Mouse (Mus musculus) midbrain, embryonic 13.5 days (tissue): ENCODE data around the gene Il13. TPM values are rescaled to one million over a fixed set of nuclear protein-coding genes. Genes with fewer than 3 reads are reported as not detected.

Experiments
- ATAC-seq: fragments of 200-750 bp; cut with Nextera tagmentation; 2 replicates; pipeline ENCODE4 v1.8.0; 2017; ENCODE audit warnings: mild to moderate bottlenecking, moderate TSS enrichment, moderate library complexity
- H3K27ac ChIP-seq: fragments of 300-500 bp; sonication (generic); 2 replicates; pipeline ENCODE4 v1.5.1; 2015; ENCODE audit warnings: inconsistent platforms, mild to moderate bottlenecking, moderate library complexity
- H3K27me3 ChIP-seq: fragments of 300-500 bp; sonication (generic); 2 replicates; pipeline ENCODE4 v1.6.1; 2015; ENCODE audit warnings: mild to moderate bottlenecking, inconsistent platforms
- H3K36me3 ChIP-seq: fragments of 300-500 bp; sonication (generic); 2 replicates; pipeline ENCODE4 v1.6.1; 2015; ENCODE audit warnings: mild to moderate bottlenecking, inconsistent platforms
- H3K4me1 ChIP-seq: fragments of 300-500 bp; sonication (generic); replicated peaks from 2 replicates; pipeline ENCODE4 v1.6.1; 2015; ENCODE audit warnings: inconsistent platforms
- H3K4me2 ChIP-seq: fragments of 300-500 bp; sonication (generic); replicated peaks from 2 replicates; pipeline ENCODE4 v1.6.1; 2015; ENCODE audit warnings: moderate library complexity, mild to moderate bottlenecking, inconsistent platforms
- H3K4me3 ChIP-seq: fragments of 300-500 bp; sonication (generic); replicated peaks from 2 replicates; pipeline ENCODE4 v1.5.1; 2015; ENCODE audit warnings: mild to moderate bottlenecking, inconsistent platforms
- H3K9ac ChIP-seq: fragments of 300-500 bp; sonication (generic); replicated peaks from 2 replicates; pipeline ENCODE4 v1.6.1; 2015; ENCODE audit warnings: mild to moderate bottlenecking, inconsistent platforms
- H3K9me3 ChIP-seq: fragments of 300-500 bp; sonication (generic); 2 replicates; pipeline ENCODE4 v1.6.1; 2016; ENCODE audit warnings: mild to moderate bottlenecking, inconsistent platforms
- WGBS: fragments of 180-500 bp; shearing (Covaris S2); methylation state at CpG from one replicate; pipeline ENCODE4 v1.1.7; 2015; 5-methylcytosine and 5-hydroxymethylcytosine counted together
- polyA plus RNA-seq: library from polyadenylated mRNA; unstranded; fragments of >200 nt; fragmentation: Nextera tagmentation; extraction: Ambion mirVana; gene quantifications from 2 replicates; pipeline ENCODE4 v1.2.1, GENCODE M21; 2015

Il13 gene
- polyA plus RNA-seq, 1 experiment from 2014 or later: not detected

DNA sequence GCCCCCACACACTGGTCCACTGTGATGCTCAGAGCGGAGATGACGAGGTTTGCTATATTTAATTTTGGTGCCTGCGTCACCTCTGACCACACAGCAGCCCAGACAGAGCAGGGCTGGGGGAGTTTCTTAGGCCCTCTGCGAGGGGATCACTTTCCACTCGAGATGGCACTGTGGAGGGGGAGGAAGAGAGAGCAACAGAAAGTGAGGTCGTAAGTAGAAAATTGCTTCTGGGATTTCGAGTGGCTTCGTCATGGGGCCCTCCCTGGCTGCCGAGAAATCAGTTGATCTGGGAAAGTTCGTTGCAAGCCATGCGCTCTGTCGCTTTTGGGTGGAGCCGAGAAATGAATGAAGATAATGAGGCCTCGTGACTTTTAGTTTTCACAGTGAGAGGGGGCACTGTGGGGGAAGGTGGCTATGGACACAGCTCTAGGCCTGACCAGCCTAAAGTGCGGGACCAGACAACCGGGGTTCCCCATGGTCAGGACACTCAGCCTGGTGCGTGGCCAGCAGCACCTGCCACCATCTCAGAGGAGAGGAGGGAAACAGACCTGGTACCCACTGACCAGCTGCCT lies 7.6 kb downstream of the Il13 start:
- H3K9ac ChIP-seq: no peak overlapping the region
- H3K36me3 ChIP-seq: no peaks in the 10 kb centered on the region
- ATAC-seq: 0 out of 2 replicates have a peak, but pooled peaks have one; percentile 34
- no peak overlapping the region for H3K4me2 ChIP-seq
- no peaks in the 10 kb centered on the region for H3K4me1 ChIP-seq
- H3K4me3 ChIP-seq: no peak overlapping the region
- WGBS: 72% methylated on average over 17 of the region's 17 CpGs
- H3K27me3 ChIP-seq: no peaks in the 10 kb centered on the region
- no peak overlapping the region for H3K27ac ChIP-seq
- 0 out of 2 replicates have a peak, but pooled peaks cover 3% of the 10 kb centered on the region for H3K9me3 ChIP-seq

DNA sequence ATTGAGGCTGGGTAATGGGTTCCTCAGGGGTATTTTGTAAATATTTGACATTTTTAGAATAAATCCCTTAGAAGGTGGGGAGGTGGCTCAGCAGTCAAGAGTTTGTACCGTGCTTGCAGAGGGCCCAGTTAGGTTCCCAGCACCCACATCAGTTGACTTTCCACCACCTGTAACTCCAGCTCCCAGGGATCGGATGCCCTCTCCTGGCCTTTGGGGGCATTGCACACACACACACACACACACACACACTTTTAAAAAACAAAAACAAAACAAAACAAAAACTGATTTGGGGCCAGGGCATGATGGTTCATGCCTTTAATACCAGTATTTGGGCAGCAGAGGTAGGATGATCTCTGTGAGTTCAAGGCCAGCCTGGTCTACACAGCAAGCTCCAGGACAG lies 10.4 kb downstream of the Il13 start:
- H3K4me1 ChIP-seq: no peaks in the 10 kb centered on the region
- no peak overlapping the region for H3K4me3 ChIP-seq
- 0 out of 2 replicates have a peak, but pooled peaks cover 3% of the 10 kb centered on the region for H3K9me3 ChIP-seq
- no peak overlapping the region for H3K9ac ChIP-seq
- H3K27me3 ChIP-seq: no peaks in the 10 kb centered on the region
- H3K36me3 ChIP-seq: no peaks in the 10 kb centered on the region
- no peak overlapping the region for H3K27ac ChIP-seq
- WGBS: 97% methylated on average over 2 of the region's 2 CpGs
- no peak overlapping the region for H3K4me2 ChIP-seq
- ATAC-seq: no peak

DNA sequence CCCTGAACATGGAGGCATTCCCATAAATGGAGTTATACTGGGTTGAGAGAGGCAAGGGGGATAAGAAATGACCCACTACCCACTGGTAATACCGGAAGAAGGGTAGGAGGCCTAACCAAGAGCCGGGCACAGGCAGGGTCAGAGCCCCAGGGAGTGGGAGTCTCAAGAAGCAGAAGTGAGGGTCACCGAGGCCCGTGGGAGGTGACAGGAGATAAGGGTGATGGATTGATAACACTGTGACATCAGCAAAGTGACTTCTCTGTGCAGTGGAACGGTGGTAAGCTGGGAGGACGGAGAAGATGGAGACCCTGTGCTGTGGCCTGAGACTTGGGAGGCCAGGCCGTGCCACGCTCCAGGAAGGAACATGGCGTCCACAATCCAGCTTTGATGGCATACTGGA lies 10.9 kb downstream of the Il13 start:
- H3K27ac ChIP-seq: no peak overlapping the region
- H3K9ac ChIP-seq: no peak overlapping the region
- WGBS: 96% methylated on average over 9 of the region's 9 CpGs
- ATAC-seq: no peak
- H3K4me2 ChIP-seq: no peak overlapping the region
- no peaks in the 10 kb centered on the region for H3K27me3 ChIP-seq
- H3K9me3 ChIP-seq: 0 out of 2 replicates have a peak, but pooled peaks cover 3% of the 10 kb centered on the region
- no peaks in the 10 kb centered on the region for H3K36me3 ChIP-seq
- H3K4me1 ChIP-seq: no peaks in the 10 kb centered on the region
- no peak overlapping the region for H3K4me3 ChIP-seq

DNA sequence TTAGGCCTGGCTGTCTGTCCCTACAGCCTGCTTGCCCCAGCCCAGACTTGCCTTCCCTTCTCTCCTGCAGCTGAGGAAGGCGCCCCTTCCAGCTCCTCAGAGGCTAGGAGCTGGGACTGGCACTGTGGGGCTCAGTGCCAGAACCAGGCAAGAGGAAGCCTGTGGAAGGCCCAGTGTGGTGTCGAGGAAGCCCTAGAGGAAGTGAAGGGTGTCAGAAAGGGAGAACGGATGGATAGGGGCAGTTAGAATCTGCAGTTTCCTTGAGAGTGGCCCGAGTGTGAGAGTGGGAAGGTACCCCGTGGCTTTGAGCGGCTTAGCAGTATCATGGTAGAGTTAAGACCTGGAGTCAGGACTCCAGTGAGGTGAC lies 12.1 kb downstream of the Il13 start:
- no peak overlapping the region for H3K4me2 ChIP-seq
- 0 out of 2 replicates have a peak, but pooled peaks cover 3% of the 10 kb centered on the region for H3K9me3 ChIP-seq
- H3K4me3 ChIP-seq: no peak overlapping the region
- H3K9ac ChIP-seq: no peak overlapping the region
- 77% methylated on average over 6 of the region's 6 CpGs for WGBS
- H3K4me1 ChIP-seq: no peaks in the 10 kb centered on the region
- no peaks in the 10 kb centered on the region for H3K36me3 ChIP-seq
- H3K27ac ChIP-seq: no peak overlapping the region
- no peak for ATAC-seq
- no peaks in the 10 kb centered on the region for H3K27me3 ChIP-seq

DNA sequence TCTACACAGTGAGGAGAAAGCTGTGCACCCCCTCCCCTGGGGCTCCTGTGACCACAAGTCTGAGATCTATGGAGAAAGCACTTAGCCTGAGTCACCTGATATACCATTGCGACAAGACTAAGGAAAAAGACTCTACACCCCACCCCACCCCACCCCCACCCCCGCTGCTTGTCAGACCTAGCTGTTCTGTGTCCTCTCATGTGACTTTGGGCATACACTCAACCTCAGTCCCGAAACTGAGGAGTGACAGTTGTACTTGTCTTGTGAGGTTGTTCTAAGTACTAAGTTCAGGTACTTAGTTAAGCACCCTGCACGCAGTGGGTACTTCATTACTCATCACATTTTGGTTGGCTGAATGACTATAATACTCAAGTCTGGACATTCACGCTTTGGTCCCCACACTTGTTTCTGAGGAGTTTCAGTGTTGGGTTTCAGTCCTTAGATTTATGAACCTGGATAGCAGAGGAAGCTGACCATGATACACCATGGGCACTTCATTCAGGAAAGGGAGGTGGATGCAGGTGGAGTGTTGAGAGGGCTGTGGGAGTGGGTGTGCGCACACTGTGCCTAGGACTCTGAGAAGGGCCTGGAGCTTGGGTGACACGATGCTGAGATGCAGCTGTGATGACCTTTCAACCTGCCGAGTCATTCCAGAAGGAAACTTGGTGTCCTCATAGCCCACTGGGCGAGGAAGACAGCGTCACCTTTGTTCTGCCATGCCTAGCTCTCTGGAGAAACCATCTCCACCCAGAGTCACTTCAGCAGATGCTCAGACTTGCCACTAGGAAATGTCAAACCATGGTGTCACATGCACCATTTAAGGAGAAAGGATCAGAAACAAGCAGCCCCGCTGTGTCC lies 12.7 kb downstream of the Il13 start:
- 89% methylated on average over 11 of the region's 11 CpGs for WGBS
- no peak overlapping the region for H3K4me2 ChIP-seq
- no peak overlapping the region for H3K27ac ChIP-seq
- no peaks in the 10 kb centered on the region for H3K36me3 ChIP-seq
- H3K4me3 ChIP-seq: no peak overlapping the region
- no peak for ATAC-seq
- no peaks in the 10 kb centered on the region for H3K4me1 ChIP-seq
- 0 out of 2 replicates have a peak, but pooled peaks cover 3% of the 10 kb centered on the region for H3K9me3 ChIP-seq
- H3K27me3 ChIP-seq: no peaks in the 10 kb centered on the region
- H3K9ac ChIP-seq: no peak overlapping the region

DNA sequence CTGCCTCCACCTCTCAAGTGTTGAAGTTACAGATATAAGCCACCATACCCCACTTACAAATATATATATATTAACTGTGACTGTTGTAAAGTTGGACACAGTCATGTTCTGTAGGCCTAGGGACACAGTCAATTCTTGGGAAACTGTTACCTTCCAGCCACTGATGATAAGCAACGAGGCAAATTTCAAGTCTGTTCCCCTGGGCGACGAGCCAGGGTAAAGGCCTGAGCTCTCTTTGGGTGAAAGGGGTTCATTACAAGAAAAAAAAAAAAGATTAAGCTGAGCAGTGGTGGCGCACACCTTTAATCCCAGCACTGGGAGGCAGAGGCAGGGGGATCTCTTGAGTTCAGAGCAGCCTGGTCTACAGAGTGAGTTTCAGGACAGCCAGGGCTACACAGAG lies 14.4 kb downstream of the Il13 start:
- Histone ChIP-seq H3K4me2 (no peak overlapping the region), H3K27ac (no peak overlapping the region), H3K27me3 (no peaks in the 10 kb centered on the region), H3K9me3 (0 out of 2 replicates have a peak, but pooled peaks cover 3% of the 10 kb centered on the region), H3K9ac (no peak overlapping the region), H3K4me1 (no peaks in the 10 kb centered on the region), H3K4me3 (no peak overlapping the region), H3K36me3 (no peaks in the 10 kb centered on the region)
- no peak for ATAC-seq
- WGBS: 89% methylated on average over 4 of the region's 4 CpGs

DNA sequence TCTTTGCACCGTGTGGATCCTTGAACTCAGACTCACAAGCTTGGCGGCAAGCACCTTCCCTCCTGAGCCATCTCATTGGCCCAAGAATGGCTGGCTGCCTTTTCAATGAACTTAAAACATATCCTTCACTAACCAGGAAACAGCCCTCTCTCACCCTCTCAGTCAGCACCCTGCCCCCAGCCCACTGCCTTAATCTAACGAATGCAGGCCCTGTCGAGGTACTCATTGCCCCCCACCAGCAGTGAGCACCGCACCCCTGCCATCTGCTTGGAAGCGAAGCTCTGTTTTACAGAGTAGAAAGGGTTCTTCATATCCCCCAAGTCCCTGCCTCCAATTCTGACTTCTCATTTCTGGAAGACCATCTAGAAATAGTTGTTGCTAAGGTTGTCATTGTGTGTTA lies 15.1 kb downstream of the Il13 start:
- H3K36me3 ChIP-seq: no peaks in the 10 kb centered on the region
- H3K9ac ChIP-seq: no peak overlapping the region
- no peak overlapping the region for H3K27ac ChIP-seq
- H3K27me3 ChIP-seq: no peaks in the 10 kb centered on the region
- H3K4me3 ChIP-seq: no peak overlapping the region
- 69% methylated on average over 6 of the region's 6 CpGs for WGBS
- 0 out of 2 replicates have a peak, but pooled peaks cover 3% of the 10 kb centered on the region for H3K9me3 ChIP-seq
- H3K4me2 ChIP-seq: no peak overlapping the region
- no peaks in the 10 kb centered on the region for H3K4me1 ChIP-seq
- ATAC-seq: no peak

DNA sequence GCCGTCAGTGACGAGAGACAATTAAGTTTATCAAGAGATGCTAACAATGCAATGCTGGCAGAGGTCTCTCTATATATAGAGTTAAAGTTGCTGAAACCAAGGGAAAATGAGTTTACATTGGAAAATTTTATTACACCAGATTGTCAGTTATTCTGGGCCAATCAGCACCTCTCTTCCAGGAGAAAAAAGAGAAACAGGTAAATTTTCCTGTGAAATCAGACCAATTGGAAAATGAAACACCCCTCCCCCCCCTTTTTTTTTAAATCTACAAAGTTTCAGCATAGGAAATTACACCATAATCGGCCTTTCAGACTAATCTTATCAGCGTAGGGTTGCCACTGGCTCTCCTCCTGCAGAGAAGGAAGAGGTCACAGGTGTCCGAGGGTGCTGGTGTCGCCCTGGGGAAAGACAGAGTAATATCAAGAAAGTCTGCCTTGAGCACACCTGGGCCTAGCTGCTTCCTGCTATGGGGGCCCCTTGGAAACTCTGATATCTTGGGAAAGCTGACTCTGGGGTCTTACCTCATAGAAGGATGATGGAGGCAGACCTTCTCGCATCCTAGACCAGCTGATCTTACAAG lies 15.8 kb downstream of the Il13 start, which contains the start of gene Il4:
TSS of gene Il4 (minus strand) at position 51 of the 580 bp plus-strand sequence.
- H3K4me1 ChIP-seq: no peaks in the 10 kb centered on the region
- 84% methylated on average over 7 of the region's 7 CpGs for WGBS
- no peak within 1 kb of the TSS for H3K9ac ChIP-seq
- no peaks in the 10 kb centered on the region for H3K9me3 ChIP-seq
- no peaks in the 10 kb centered on the region for H3K36me3 ChIP-seq
- H3K27me3 ChIP-seq: no peaks in the 10 kb centered on the region
- H3K4me2 ChIP-seq: no peak within 1 kb of the TSS
- no peak within 1 kb of the TSS for H3K4me3 ChIP-seq
- H3K27ac ChIP-seq: no peak within 1 kb of the TSS
- ATAC-seq: no peak

DNA sequence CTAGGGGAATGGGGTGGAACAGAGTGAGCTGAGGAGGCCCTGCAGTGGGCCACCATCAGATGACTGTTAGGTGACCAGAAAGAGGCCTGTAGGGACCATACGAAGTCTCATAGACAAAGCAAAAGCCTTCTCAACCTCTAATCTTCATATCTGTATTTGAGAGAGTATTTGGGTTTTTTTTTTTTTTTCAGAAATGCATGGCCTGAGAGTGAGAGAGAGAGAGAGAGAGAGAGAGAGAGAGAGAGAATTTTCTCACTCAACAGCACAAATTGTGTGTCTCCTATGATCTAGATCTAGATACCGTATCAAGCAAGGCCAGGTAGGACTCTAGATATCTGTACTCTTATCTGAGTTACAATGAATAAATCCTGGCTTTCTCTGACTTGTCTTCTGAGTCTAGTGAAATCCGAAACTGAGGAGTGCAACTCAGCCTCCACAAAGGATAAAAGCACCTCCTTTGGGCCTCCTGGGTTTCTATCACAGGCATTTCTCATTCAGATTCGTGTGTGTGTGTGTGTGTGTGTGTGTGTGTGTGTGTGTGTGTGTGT lies 16.9 kb downstream of the Il13 start:
- Histone ChIP-seq H3K4me1 (no peaks in the 10 kb centered on the region), H3K9me3 (no peaks in the 10 kb centered on the region), H3K4me3 (no peak overlapping the region), H3K9ac (no peak overlapping the region), H3K27ac (no peak overlapping the region), H3K36me3 (no peaks in the 10 kb centered on the region), H3K27me3 (no peaks in the 10 kb centered on the region), H3K4me2 (no peak overlapping the region)
- no peak for ATAC-seq
- 57% methylated on average over 4 of the region's 4 CpGs for WGBS

DNA sequence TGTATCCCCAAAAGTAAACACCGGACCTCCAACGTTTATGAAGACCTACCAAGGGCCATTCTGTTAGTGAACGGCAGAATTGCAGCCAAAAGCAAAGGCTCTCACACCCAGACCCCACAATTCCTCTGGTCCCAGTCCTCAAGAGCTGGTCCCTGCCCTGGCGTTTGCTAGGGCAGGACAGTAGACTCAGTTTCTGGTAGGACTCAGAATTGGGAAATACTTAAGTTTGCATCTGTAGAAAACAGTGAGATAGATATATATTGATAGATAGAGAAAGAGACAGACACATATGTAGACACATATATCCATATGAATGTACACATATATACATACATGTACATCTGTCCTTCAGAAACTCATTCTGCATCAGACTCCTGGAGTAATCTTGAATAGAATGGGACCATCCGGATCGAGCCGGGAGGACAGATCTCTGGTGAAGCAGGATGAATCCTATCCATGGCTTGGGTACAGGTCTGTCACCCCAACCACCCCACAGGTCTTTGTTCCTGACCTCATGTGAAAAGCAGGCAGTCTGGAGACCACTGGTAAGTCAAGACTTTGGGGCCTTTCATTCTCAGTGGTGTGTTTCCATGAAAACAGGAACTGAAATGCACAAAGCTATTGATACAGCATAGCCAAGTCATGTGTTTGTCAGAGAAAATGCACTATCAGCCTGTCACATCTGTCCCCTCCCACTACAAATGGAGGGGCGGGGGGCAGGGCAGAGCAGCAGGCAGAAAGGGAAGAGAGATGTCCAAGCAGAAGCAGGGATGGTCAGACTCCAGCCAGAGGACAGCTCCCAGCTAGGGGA lies 17.5 kb downstream of the Il13 start:
- no peaks in the 10 kb centered on the region for H3K36me3 ChIP-seq
- no peak overlapping the region for H3K9ac ChIP-seq
- no peak for ATAC-seq
- no peaks in the 10 kb centered on the region for H3K27me3 ChIP-seq
- H3K4me2 ChIP-seq: no peak overlapping the region
- H3K4me3 ChIP-seq: no peak overlapping the region
- no peak overlapping the region for H3K27ac ChIP-seq
- no peaks in the 10 kb centered on the region for H3K4me1 ChIP-seq
- 81% methylated on average over 8 of the region's 8 CpGs for WGBS
- no peaks in the 10 kb centered on the region for H3K9me3 ChIP-seq

DNA sequence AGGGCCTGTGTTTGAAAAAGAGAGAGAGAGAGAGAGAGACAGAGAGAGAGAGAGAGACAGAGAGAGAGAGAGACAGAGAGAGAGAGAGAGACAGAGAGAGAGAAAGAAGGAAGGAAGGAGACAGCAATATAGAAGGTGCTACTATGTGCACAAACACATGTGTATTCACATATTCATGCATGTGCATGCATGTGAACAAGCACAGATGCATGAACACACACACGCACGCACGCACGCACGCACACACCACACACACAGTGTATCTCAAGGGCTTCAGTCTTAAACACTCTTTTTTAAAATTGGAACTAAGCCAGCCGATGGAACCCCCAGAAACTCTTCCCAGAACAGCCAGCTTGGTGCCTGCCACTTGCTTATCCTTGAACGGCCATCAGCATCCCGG lies 18.9 kb downstream of the Il13 start:
- Histone ChIP-seq H3K4me2 (no peak overlapping the region), H3K9me3 (no peaks in the 10 kb centered on the region), H3K9ac (no peak overlapping the region), H3K27me3 (no peaks in the 10 kb centered on the region), H3K36me3 (no peaks in the 10 kb centered on the region), H3K4me3 (no peak overlapping the region), H3K27ac (no peak overlapping the region), H3K4me1 (no peaks in the 10 kb centered on the region)
- ATAC-seq: no peak
- WGBS: 96% methylated on average over 8 of the region's 8 CpGs
